Mouse (Mus musculus) layer of hippocampus, postnatal 10 days (tissue): ENCODE measurements around the gene Dhx58. TPM values are rescaled to one million over a fixed set of nuclear protein-coding genes. Genes with fewer than 3 reads are reported as not detected.

Experiments
- DNase-seq, 2 experiments: peaks; one replicate each; pipeline ENCODE4 v3.0.0; 2021; ENCODE audit warnings: low spot score in 2 of 2
- total RNA-seq, 2 experiments: library from RNA; stranded (reverse); gene quantifications; 2 replicates each; pipeline ENCODE4 v1.2.3; 2021

Dhx58 gene
- total RNA-seq, 2 experiments from 2014 or later, result 1.2 to 1.9 TPM

DNA sequence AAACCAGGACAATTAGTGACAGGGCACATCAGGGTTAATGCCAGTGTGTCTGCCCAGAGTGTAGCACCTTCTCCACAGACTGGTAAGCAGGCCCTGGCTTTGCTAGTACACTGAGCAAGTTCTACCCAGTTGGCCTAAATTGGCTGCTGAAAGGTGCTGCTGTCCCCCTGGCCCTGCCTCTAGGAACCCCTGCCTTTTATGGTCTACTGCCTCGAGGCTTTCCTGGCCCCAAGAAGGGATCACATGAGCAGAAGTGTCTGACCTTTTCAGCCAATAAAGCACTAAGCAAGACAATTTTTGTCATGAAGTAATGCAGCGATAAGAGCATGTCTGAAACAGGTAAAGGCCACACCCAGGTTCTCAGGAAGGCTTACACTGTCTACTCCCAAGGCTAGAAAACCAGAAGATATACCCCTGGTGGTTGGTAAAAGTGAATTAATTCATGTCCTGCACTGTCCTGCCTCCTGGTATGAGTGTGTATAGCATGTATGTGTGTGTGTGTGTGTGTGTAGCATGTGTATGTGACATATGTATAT is 18.5 kb upstream of the Dhx58 start:
- no peak for DNase-seq

DNA sequence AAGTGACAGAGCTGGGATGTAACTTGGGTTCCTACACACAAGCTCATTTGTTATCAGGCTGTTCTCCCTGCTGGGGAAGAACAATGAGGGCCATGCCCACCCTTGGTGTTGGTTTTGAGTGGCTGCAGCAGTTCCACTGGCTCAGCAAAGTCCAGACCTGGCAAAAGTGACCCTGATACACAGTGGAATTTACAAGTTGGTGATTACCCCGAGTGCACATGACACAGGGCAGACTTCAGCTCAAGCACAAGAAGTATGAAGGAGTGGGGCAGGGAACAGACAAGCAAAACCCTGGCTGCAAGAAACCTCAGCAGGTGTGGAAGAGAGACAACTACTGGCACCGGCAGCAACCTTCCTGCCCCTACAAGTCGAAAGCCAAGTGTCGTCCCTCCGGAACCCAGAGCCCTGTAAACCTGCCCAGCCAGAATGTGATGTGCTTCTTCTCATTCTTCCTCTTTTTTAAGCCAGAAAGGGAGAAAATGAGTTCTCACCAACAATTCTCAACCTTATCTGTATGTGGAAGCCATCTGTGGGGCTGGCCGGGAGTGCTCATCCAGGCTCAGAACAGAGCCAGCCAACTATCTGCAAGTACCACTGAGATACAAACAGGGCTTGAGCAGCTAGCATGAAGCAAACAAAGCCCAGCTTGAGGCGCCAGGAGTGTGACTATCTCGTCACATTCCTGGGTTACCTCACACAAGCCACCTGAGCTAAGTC is 17.9 kb upstream of the Dhx58 start:
- DNase-seq, result no peak

DNA sequence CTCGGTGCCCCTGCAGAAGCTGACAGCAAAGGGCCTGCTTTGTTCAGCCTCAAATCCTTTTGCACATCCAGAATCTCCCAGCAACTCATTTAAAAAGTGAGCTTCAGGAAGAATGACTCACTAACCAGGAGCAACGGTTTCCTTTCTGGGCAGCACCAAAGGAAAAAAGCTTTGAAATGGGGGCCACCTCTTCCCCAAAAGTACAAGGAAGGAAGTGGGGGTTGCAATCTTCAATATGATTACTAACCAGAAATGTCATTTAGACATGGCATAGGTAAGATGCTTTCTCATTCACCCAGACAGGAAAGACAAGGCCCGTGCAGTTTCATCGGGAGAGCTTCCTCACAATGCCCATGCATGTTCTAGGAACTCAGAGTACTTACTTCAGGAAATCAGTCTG is 17.2 kb upstream of the Dhx58 start:
- no peak for DNase-seq

- no peak for DNase-seq
Observed at GRCm38 (mm10) chr11:100720345-100720744, 16.3 kb upstream of the Dhx58 start.

DNA sequence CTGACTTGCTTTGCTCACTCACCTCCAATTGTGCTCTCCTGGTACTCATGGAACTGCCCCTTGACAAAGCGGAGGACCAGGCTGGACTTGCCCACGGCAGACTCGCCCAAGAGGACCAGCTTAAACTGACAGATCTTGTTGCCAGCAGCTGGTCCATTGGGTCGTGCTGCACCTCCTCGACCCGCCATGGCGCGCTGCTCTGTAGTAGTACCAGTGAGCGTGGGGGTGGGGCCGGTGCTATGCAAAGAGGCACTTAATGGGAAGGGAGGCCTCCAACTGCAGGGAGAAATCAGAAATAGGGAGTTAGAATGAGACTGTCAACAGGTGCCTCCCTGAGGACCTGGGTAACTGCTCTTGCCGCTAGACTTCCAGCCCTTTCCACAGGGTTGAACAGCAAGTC is 15.8 kb upstream of the Dhx58 start:
- DNase-seq, result no peak

GRCm38 (mm10) chr11:100719312-100719711 is 15.2 kb upstream of the Dhx58 start:
- no peak for DNase-seq

DNA sequence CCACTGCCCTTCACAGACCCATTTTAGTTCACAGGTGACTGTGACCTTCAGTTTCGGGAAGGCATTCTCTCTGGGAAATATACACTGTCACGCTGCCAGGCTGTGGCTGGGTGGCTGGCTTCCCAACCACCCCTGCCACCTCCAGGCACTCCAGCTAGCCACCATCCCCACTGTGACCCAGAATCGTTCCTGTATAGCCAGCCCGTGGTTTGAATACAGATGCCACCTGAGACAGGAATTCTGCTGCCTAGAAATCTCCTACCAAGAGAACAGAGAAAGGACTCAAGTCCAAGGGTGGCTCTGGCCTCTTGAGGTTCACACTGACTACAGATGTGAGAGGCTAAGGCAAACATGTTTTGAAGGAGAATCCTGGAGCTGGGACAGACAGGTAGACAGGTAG is 14.8 kb upstream of the Dhx58 start:
- peak in 1 of 2 experiments; percentile 25 for DNase-seq

DNA sequence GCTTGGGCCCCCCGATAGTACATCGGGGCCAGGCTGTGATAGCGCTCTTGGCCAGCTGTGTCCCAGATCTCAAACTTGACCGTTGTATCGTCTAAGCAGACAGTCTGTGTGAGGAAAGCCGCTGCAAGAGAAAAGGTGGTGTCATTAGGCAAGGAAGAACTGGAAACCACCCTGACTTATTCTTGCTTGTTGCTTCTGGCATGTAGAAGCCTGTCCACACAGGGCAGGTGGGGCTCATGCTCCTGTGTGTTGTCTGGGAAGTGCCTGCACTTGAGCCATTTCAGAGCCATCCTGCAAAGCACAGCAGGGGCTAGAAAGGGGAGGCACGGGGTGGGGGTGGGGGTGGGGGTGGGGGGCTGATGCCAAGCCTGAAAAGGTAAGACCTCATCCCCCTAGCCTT is 14.4 kb upstream of the Dhx58 start:
- DNase-seq, result no peak

- no peak for DNase-seq
Observed at GRCm38 (mm10) chr11:100716649-100717048, 12.6 kb upstream of the Dhx58 start.

DNA sequence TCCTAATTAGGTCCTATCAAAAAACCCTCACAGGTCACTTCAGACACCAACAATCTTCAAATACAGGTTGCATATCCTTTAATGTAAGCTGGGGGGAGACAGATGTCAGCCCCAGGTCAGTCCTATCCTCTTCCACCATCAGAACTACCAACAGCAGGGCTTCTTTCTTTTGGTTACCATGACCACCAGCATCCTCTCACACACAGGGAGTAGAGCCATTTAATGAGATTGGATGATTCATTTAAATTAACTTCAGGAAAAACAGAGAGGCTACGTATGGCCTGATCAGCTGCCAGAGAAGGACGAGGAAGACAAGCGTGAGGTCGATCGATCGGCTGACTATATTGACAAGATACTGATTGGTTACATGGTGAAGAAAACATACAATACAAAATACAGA is 10.9 kb upstream of the Dhx58 start:
- DNase-seq, result no peak

DNA sequence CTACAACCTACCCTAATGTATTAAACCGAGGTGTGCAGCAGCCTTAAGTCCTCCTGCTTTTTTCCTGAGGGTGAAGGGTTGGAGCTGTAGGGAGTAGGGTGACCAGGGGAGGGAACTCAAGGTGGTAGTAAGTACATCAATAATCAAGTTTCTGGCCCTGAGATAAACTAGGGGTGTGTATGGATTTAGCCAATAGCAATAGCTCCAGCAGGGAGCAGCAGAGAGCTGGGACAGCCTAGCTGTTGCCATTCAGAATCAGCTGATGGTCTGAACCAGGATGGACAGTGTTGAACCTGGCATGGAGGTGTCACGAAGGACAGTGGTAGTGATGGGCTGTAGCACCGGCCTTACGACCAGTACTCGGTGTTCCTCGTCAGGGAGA is 10.5 kb upstream of the Dhx58 start:
- peak; percentile 88 to 90 for DNase-seq

- DNase-seq, result peak in 1 of 2 experiments; percentile 55
Observed at GRCm38 (mm10) chr11:100713735-100714533, 9.9 kb upstream of the Dhx58 start, which contains the start of gene Hspb9. Gene Hspb9 (plus strand): TSS chr11:100713850.

GRCm38 (mm10) chr11:100713174-100713573 is 9.1 kb upstream of the Dhx58 start:
- peak in 1 of 2 experiments; percentile 10 for DNase-seq

GRCm38 (mm10) chr11:100711783-100712615 is 7.9 kb upstream of the Dhx58 start, which contains the start of gene Kat2a:
Gene Kat2a (minus strand): TSS chr11:100712465.
- DNase-seq, result peak; percentile 81 to 89

DNA sequence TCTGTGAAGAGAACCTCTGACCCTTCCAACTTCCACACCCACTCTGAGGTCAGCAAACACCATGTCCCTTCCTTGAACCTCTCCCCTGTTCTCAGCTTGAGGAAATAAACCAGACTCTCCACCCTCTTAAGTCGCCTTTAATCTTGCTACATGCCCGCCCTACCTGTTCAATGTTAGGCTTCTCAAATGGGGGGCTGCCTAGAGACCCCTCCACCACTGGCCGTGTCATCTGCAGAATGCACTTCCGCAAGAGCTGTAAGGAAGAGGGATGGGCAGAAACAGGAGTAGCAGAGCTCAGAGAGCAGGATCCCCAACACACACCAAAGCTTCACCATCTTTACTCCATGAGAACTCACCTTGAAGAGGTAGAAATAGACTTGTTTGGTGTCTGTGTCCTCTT is 6.9 kb upstream of the Dhx58 start:
- DNase-seq, result no peak

- peak in 1 of 2 experiments; percentile 11 for DNase-seq
Observed at GRCm38 (mm10) chr11:100710528-100710927, 6.5 kb upstream of the Dhx58 start.

- DNase-seq, result no peak
Observed at GRCm38 (mm10) chr11:100709201-100709810, 5.2 kb upstream of the Dhx58 start.

DNA sequence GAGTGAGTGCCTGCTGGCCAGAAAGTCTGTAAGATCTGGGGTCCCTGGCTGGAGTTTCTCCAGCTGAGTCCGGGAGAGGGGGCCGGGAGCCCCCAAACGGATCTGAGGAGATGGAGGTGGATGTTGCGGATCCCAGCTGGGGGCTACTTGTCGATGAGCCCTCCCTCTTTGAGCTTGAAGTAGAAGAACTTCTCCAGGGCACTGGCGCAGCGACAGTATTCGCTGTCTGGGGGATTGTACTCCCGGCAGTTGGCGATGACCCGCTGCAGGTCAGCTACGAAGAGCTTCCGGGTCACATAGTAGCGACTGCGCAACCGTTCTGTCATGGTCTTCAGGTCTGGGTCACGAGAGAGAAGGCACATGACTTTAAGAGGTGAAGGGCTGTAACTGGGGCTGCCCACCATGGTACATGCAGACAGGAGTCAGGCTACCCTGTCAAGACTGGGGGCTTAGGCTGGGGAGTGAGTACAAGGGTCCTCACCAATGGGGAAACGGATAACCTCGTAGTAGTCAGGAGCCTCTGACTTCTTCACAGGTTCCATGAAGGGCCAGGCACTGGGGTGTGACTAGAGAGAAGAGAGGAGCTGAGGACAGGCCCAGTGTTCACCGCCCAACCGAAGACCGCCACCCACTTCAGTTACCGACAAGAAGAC is 1.1 kb upstream of the Dhx58 start:
- no peak for DNase-seq

DNA sequence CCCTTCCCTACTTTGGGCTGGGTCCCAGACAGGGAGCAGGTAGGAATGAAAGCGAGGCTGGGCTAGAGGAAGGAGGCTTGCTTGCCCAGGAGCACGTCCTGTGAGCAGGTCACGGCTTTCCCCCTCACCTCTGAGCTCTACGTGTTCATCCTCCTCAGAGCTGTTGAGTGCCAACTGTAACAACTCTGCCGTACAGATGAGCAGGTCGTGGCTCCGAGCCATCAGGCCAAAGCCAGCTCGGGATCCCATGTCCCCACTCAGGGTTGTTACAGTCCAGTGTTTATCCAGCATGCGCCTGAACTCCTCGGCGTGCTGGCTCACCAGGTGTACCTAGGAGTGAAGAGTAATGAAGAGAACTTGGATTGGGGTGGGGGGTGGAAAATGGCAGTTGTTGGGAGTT is 705 bp downstream of the Dhx58 start:
- DNase-seq, result no peak

- DNase-seq, result no peak
Observed at GRCm38 (mm10) chr11:100702906-100703305, 1.2 kb downstream of the Dhx58 start.
